Mouse (Mus musculus) stomach, embryonic 16.5 days (tissue): ENCODE data around the gene Mgst2. TPM values are rescaled to one million over a fixed set of nuclear protein-coding genes. Genes with fewer than 3 reads are reported as not detected.

ENCODE experiments used
- ATAC-seq: fragments of 200-750 bp; cut with Nextera tagmentation; 2 replicates; pipeline ENCODE4 v1.8.0; 2017; ENCODE audit warnings: moderate number of reproducible peaks, moderate TSS enrichment; ENCODE audit not compliant: insufficient read depth, low FRiP score
- H3K27ac ChIP-seq: fragments of 300-500 bp; sonication (generic); 2 replicates; pipeline ENCODE4 v1.5.1; 2014; ENCODE audit warnings: low read length
- H3K27me3 ChIP-seq: fragments of 300-500 bp; sonication (generic); 2 replicates; pipeline ENCODE4 v1.6.1; 2014; ENCODE audit warnings: low read length, control low read depth, mixed read lengths; ENCODE audit not compliant: control insufficient read depth, insufficient read depth
- H3K36me3 ChIP-seq: fragments of 300-500 bp; sonication (generic); 2 replicates; pipeline ENCODE4 v1.6.1; 2014; ENCODE audit warnings: low read length; ENCODE audit not compliant: control insufficient read depth, insufficient read depth
- H3K4me1 ChIP-seq: fragments of 300-500 bp; sonication (generic); 2 replicates; pipeline ENCODE4 v1.6.1; 2014; ENCODE audit warnings: low read length, control low read depth, mixed read lengths; ENCODE audit not compliant: control insufficient read depth, insufficient read depth
- H3K4me2 ChIP-seq: fragments of 300-500 bp; sonication (generic); 2 replicates; pipeline ENCODE4 v1.6.1; 2014; ENCODE audit warnings: low read depth, low read length, mixed read lengths
- H3K4me3 ChIP-seq: fragments of 300-500 bp; sonication (generic); replicated peaks from 2 replicates; pipeline ENCODE4 v1.5.1; 2014; ENCODE audit warnings: mild to moderate bottlenecking, low read length
- H3K9ac ChIP-seq: fragments of 300-500 bp; sonication (generic); 2 replicates; pipeline ENCODE4 v1.6.1; 2014; ENCODE audit warnings: low read length
- H3K9me3 ChIP-seq: fragments of 300-500 bp; sonication (generic); replicated peaks from 2 replicates; pipeline ENCODE4 v1.6.1; 2016; ENCODE audit warnings: low read length, control low read depth; ENCODE audit not compliant: control insufficient read depth
- WGBS: fragments of 180-500 bp; shearing (Covaris S2); extraction: QIAGEN DNeasy Blood & Tissue Kit; methylation state at CpG from one replicate; pipeline ENCODE4 v1.1.7; 2014; 5-methylcytosine and 5-hydroxymethylcytosine counted together
- polyA plus RNA-seq: library from polyadenylated mRNA; unstranded; fragments of >200 nt; fragmentation: Nextera tagmentation; extraction: Ambion mirVana; gene quantifications from 2 replicates; pipeline ENCODE4 v1.2.1, GENCODE M21; 2015

Gene Mgst2
- polyA plus RNA-seq, 1 experiment from 2014 or later = 58.9 TPM

DNA sequence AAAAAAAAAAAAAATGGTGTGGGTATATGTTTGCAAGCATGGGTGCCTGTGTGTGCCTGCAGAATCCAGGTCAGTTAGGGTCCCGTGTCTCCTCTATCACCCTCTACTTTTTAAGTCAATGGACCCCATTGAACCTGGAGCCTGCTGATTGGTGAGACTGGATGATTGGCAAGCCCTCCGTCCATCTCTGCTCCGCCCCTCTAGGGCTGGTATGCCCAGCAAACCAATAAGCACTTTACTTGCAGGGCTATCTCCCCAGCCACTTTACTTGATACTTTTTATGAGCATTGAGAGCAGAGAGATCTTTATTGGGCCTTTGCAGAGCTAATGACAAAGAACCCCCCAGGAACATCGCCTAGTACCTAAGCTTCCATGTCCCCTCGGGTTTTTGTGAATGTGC, 54.3 kb downstream of the Mgst2 start:
- WGBS = 77% methylated on average over 5 of the region's 5 CpGs
- ATAC-seq = no peak
- no peaks in the 10 kb centered on the region for H3K36me3 ChIP-seq
- H3K27ac ChIP-seq = no peak overlapping the region
- H3K4me3 ChIP-seq = no peak overlapping the region
- no peaks in the 10 kb centered on the region for H3K9me3 ChIP-seq
- peaks cover 10% of the 10 kb centered on the region; the same call in 1 of the 2 replicates for H3K4me1 ChIP-seq
- H3K27me3 ChIP-seq = no peaks in the 10 kb centered on the region
- H3K9ac ChIP-seq = 0 out of 2 replicates have a peak overlapping the region, but pooled peaks have one; percentile 8
- no peak overlapping the region for H3K4me2 ChIP-seq

DNA sequence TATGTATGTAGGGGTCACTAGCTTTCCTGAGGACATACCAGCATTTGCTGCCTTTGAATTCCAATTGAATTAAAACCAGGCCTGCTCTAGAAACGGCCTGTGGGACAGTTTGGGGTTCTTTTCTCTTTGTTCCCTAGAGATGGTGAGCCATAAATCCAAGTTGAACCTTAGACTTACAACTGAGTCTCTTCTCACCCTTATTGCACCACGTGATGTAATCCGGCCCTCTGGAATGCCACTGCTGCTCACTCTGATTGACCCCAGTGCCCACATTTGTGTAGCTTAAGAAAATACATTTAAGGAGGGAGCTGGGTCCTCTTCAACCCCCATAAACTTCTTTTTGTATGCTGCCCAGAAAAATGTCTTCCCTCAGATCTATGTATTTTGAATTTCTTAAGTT, 57.3 kb downstream of the Mgst2 start:
- no peaks in the 10 kb centered on the region for H3K36me3 ChIP-seq
- no peak for ATAC-seq
- no peak overlapping the region for H3K27ac ChIP-seq
- H3K9me3 ChIP-seq = no peaks in the 10 kb centered on the region
- peaks cover 9% of the 10 kb centered on the region; the same call in 1 of the 2 replicates for H3K4me1 ChIP-seq
- no peaks in the 10 kb centered on the region for H3K27me3 ChIP-seq
- no peak overlapping the region for H3K4me3 ChIP-seq
- no peak overlapping the region for H3K9ac ChIP-seq
- 58% methylated on average over 3 of the region's 3 CpGs for WGBS
- no peak overlapping the region for H3K4me2 ChIP-seq

DNA sequence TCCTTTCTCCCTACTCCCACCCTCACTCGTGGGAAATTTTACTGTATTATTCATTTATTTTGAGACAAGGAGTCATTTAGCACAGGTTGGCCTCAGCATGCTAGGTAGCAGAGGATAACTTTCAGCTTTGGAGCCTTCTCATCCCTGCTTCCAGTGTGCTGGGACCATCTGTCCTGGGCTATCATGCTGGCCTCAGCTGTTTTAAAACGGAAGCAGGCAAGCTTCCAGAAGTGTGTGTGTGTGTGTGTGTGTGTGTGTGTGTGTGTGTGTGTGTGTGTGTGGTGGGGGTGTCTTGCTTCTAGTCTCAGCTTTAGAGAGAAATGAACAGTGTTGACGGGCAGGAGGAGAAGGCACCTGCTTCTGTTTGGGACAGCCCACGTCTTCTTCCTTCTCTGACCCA, 57.7 kb downstream of the Mgst2 start:
- 62% methylated on average over 4 of the region's 4 CpGs for WGBS
- Histone ChIP-seq H3K4me3 (no peak overlapping the region), H3K9me3 (no peaks in the 10 kb centered on the region), H3K36me3 (no peaks in the 10 kb centered on the region), H3K27me3 (no peaks in the 10 kb centered on the region), H3K9ac (no peak overlapping the region), H3K4me2 (no peak overlapping the region), H3K4me1 (peaks cover 8% of the 10 kb centered on the region; the same call in 1 of the 2 replicates), H3K27ac (no peak overlapping the region)
- ATAC-seq = no peak

DNA sequence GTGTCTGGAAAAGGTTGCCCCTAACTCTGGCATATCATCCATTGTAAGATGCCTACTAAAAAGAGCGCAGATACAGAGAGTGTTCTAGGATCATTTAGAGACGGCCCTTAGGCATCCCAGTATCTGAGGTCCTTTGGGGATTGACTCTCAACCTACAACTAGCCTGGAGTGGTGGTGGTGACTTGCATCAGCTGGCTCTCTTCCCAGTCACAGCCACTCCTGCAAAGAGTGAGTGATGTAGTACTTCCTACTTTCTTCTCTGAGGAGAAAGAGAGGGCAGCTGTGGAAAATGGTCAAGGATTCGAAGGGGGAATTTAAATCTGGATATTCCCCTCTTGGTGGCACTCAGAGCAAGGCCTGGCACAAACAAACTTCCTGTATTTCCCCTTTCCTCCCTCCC, 59.2 kb downstream of the Mgst2 start:
- Histone ChIP-seq H3K4me3 (no peak overlapping the region), H3K4me1 (0 out of 2 replicates have a peak, but pooled peaks cover 4% of the 10 kb centered on the region), H3K9me3 (no peaks in the 10 kb centered on the region), H3K4me2 (no peak overlapping the region), H3K36me3 (no peaks in the 10 kb centered on the region), H3K27ac (no peak overlapping the region), H3K27me3 (no peaks in the 10 kb centered on the region), H3K9ac (no peak overlapping the region)
- no peak for ATAC-seq
- WGBS = 67% methylated on average over 3 of the region's 3 CpGs

DNA sequence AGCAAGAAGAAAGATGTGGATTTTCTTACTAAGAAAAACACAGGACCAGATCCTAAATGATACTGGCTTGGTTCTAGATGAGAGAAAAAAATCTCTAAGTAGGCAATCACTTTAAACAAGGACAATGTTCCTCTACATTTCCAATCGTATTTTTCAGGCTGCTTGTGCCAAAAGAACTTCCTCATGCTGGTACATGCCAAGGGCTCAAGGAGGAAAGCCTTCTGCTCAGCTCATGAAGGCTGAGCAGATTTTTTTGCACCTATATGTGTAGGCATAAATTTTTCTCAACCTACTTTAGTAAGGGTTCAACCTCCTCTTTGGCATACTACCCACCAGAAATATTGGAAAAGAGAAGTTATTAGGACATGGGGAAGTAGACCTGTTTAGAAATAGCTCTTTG, 59.8 kb downstream of the Mgst2 start:
- no peak for ATAC-seq
- H3K4me1 ChIP-seq = 0 out of 2 replicates have a peak, but pooled peaks cover 4% of the 10 kb centered on the region
- H3K27me3 ChIP-seq = no peaks in the 10 kb centered on the region
- H3K4me3 ChIP-seq = no peak overlapping the region
- H3K9me3 ChIP-seq = no peaks in the 10 kb centered on the region
- no peak overlapping the region for H3K9ac ChIP-seq
- no peaks in the 10 kb centered on the region for H3K36me3 ChIP-seq
- WGBS = 42% methylated on average over 1 of the region's 1 CpGs
- H3K4me2 ChIP-seq = no peak overlapping the region
- H3K27ac ChIP-seq = no peak overlapping the region

DNA sequence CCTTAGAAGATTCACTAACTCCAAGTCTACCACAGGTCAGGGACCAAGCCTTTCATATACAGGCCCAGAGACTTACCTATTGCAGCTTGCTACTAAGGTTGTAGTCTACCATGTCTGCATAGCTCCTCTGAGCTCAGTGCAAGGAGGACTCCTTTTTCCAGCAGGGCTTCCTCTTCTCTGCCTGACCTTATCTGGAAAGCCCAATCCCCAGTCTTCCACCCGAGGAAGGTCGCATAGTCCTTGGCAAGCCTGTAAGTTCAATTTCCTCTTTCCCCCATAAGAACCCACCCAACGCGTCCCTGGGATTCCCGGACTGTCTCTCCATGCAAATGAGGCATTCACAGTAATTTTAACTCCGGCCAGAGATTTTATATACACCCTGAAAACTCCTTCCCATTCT, 66.1 kb downstream of the Mgst2 start:
- H3K27me3 ChIP-seq = no peaks in the 10 kb centered on the region
- H3K4me2 ChIP-seq = no peak overlapping the region
- no peaks in the 10 kb centered on the region for H3K36me3 ChIP-seq
- H3K4me3 ChIP-seq = no peak overlapping the region
- no peak for ATAC-seq
- H3K4me1 ChIP-seq = peaks cover 13% of the 10 kb centered on the region
- H3K9me3 ChIP-seq = no peaks in the 10 kb centered on the region
- 81% methylated on average over 6 of the region's 6 CpGs for WGBS
- no peak overlapping the region for H3K27ac ChIP-seq
- H3K9ac ChIP-seq = no peak overlapping the region

DNA sequence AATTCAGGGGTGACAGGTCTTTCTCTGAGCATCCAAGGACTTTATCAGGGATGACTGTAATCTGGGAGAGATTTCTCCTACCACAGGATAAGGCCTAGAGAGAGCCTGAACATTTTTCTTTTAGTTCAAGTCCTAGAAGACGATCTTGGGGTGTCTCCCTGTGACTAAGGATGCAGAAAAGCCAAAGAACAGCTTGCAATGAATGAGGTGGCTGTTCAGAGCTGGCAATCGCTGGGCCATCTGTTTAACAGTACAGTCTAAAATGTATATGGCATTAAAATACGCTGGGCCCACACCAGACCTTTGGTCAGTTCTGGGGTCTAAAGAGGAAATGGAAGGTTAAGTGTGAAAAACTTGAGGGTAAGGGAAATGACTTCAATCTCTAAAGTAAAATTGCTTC, 67.3 kb downstream of the Mgst2 start:
- no peak overlapping the region for H3K9ac ChIP-seq
- ATAC-seq = no peak
- 56% methylated on average over 3 of the region's 3 CpGs for WGBS
- H3K4me2 ChIP-seq = no peak overlapping the region
- no peak overlapping the region for H3K4me3 ChIP-seq
- peaks cover 13% of the 10 kb centered on the region for H3K4me1 ChIP-seq
- no peaks in the 10 kb centered on the region for H3K27me3 ChIP-seq
- H3K27ac ChIP-seq = peak overlapping the region; percentile 11; the same call in 1 of the 2 replicates
- H3K9me3 ChIP-seq = no peaks in the 10 kb centered on the region
- H3K36me3 ChIP-seq = no peaks in the 10 kb centered on the region

DNA sequence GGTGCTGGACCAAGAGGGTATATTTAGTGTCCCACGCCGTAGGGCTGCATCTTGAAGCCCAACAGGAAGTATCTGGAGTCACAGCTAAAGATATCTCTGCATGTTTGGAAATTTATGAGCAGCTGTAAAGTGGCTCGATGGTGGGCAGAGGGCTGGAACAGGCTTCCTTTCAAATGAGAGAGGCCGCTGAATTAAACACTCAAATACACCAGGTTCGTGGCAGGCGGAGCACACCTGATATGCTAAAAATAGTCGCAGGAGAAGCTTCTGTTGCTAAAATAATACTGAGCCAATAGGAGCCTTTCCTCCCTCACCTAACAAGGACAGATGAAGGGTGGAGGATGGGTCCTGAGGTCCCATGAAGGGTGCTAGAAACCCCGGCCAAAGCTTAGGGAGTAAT, 67.8 kb downstream of the Mgst2 start:
- Histone ChIP-seq H3K4me1 (peaks cover 13% of the 10 kb centered on the region), H3K27ac (no peak overlapping the region), H3K9me3 (no peaks in the 10 kb centered on the region), H3K4me2 (no peak overlapping the region), H3K36me3 (no peaks in the 10 kb centered on the region), H3K4me3 (no peak overlapping the region), H3K9ac (no peak overlapping the region), H3K27me3 (no peaks in the 10 kb centered on the region)
- 44% methylated on average over 8 of the region's 8 CpGs for WGBS
- no peak for ATAC-seq

DNA sequence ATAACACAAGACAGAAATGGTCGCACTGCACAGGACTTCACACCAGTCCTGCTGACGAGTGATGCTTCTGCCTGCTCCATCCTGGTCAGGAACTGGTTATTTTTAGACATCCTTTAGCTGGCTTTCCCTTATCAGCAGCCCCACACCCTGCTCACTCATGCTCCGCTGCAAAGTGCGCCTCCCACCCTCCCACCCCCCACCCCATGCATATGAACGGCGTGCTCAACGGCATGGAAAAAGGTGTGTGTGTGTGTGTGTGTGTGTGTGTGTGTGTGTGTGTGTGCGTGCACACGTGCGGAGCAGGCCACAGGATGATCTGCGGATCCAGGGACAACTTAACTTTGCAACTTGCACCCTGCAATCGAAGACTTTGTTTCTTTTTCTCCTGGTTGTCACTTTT, 68.3 kb downstream of the Mgst2 start:
- Histone ChIP-seq H3K27me3 (no peaks in the 10 kb centered on the region), H3K4me1 (peaks cover 13% of the 10 kb centered on the region), H3K9ac (no peak overlapping the region; the same call in 1 of the 2 replicates), H3K27ac (no peak overlapping the region), H3K9me3 (no peaks in the 10 kb centered on the region), H3K4me3 (no peak overlapping the region), H3K36me3 (no peaks in the 10 kb centered on the region), H3K4me2 (no peak overlapping the region)
- peak; percentile 82 for ATAC-seq
- 46% methylated on average over 12 of the region's 12 CpGs for WGBS
